Mouse (Mus musculus) urinary bladder, postnatal 14 days (tissue): ENCODE data around the gene 4930432K21Rik.

Experiments
- DNase-seq: peaks from one replicate; pipeline ENCODE4 v3.0.0; 2021; ENCODE audit warnings: low spot score

4930432K21Rik gene

DNA sequence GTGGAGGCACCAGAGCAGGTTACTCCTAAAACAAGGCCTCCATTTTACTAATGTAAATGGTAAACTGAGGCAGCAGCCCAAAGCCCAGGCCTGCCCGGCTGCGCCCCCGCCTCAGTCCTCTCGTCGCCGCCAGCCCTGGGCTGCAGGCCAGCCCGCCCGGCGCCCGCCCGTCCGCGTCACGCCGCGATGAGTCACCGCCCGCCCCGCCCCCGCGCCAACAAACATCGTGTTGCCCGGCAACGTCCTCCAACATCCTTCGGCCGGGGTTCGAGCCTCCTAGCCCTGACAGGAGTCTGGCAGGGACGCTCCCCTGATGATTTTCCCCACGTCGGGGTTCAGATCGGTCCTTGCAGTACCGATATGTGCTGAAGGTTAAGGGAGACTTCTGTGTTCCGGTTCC, 44.7 kb downstream of the 4930432K21Rik start:
- DNase-seq: peak; percentile 88

DNA sequence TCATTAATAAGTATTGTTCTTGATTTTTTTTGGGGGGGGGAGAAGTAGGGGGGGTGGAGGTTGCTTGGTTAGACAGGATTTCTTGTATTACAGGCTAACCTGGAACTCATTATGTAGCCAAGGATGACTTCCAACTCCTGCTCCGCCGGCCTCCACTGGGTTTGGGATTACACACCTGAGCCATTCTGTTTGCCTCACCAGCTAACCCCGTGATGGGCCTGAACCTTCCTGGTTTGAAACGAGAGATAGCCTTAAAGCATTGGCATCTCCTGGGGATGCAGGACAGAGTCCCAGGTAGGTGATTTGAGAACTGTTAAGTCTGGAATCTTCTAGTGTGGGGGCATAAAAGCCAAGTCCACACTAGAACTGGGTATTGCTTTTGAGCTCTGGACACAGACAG, 45.3 kb downstream of the 4930432K21Rik start:
- DNase-seq: no peak

DNA sequence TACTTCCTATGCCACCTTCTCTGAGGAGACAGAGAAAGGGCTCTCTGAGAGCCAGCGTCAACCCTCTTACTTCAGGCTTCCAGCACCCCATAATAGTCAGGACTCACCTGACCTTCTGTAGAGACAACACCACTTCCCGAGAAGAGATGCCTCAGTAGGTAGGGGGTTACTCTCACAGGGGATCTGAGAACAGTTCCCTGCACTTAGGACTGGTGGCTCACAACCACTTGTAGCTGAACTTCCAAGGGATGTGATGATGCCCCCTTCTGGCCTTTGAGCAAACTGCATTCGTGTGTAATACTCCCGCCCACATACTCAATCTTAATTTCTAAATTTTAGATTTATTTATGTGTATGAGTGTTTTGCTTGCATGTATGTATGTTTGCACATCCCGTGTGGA, 45.7 kb downstream of the 4930432K21Rik start:
- DNase-seq: no peak

DNA sequence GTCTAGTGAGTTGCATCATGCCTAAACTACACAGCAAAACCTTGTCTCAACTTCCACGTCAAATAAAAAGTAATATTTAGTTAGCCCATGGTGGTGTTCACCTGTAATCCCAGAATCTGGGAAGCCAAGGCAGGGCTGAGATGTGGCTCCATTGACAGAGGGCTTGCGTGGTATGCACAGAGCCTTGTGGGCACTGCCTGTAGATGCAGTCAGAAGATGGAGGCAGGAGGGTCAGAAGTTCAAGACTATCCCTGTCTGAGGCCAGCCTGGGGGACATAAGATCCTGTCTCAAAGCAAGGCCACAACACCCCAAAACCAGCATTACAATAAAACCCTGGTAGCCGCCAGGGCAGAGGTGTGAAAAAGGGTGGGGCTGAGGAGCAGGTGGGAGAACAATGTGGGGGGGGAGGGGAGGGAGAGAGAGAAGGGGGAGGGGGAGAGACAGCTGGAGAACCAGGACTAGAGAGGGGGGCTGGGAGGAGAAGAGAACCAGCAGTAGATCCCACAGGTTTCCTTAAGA, 46.5 kb downstream of the 4930432K21Rik start:
- no peak for DNase-seq

DNA sequence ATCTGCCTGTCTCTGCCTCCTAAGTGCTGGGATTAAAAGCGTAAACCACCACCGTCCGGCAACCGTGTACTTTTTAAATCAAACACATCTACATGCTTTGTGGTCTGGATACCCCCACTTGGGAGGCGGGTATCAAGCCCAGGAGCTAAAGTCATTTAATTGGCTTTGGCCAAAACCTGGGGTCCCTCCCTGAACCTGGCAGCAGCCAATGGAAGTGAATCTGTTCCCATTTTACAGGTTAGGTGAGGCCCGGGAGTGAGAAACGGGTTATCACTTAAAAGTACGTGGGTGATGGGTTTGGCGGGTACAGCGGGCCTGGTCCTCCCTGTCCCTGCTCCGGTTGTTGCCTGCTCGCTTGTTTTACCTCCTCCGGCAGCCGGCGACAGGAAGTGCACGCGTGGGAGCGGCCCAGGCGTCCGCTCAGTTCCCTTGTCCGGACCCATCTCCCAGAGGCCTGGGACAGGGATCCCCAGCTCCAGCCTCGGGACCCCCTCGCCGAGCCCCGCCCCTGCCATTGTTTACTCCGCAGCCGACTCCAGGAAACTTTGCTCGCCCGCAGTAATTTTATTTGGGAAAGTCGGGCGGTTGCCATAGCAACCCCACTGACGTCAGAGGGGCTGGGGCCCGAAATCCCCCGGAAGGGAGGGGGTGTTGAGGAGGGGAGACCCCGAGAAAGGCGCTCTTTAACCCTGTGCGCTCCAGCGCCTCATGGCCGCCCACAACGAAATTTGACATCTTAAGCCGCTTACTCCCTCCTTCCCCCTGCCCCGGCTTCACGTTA, 49.5 kb downstream of the 4930432K21Rik start:
- DNase-seq: peak; percentile 81

DNA sequence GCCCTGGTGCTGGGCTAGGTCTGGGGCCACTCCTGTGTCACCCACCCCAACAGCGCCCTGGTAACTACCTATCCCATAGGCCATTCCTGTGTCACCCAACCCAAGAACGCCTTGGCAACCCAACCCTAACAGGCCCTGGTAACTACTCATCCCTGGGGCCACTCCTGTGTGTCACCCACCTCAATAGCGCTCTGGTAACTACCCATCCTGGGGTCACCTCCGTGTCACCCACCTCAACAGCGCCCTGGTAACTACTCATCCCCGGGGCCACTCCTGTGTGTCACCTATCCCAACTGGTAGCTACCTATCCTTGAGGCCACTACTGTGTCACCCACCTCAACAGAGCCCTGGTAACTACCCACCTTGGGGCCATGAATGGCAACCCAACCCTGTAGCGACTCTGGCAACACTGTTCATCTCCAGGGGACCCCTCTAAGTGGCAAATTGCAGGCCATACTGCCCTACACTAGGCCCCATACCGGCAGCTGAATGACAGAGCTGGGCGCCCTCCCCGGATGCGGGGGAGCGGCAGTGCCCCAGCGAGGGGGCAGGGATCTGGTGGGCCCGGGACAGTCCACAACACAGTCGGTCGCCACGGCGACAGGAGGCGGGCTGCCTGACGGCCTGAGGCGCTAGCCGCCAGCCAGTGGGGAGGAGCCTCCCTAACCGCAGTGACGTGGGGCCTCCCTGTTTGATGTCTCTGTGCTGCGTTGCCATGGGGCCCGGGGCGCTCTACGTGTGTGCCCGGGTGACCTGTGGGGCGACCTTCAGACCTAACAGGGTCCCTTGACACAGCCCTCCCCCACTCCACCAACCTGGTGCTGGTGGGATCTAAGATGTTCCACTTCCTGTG, 50.3 kb downstream of the 4930432K21Rik start:
- peak; percentile 91 for DNase-seq

DNA sequence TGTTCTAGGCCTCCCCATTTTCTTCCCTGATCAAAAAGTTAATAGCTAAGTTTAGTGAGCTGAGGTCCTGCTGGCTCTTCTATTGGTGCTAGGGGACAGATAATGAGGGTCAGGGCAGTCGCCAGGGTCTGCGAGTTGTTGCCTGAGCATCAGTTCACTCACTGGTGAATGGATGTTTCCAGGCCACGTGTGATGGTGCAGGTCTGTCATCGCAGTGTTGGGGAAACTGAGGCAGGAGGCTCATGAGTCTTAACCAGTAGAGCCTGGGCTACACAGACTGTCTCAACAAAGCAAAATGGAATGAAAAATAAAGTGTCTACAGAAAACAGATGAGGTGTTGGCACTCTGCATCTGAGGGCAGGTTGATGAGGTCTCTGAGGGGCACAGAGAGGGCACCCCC, 51.0 kb downstream of the 4930432K21Rik start:
- no peak for DNase-seq

DNA sequence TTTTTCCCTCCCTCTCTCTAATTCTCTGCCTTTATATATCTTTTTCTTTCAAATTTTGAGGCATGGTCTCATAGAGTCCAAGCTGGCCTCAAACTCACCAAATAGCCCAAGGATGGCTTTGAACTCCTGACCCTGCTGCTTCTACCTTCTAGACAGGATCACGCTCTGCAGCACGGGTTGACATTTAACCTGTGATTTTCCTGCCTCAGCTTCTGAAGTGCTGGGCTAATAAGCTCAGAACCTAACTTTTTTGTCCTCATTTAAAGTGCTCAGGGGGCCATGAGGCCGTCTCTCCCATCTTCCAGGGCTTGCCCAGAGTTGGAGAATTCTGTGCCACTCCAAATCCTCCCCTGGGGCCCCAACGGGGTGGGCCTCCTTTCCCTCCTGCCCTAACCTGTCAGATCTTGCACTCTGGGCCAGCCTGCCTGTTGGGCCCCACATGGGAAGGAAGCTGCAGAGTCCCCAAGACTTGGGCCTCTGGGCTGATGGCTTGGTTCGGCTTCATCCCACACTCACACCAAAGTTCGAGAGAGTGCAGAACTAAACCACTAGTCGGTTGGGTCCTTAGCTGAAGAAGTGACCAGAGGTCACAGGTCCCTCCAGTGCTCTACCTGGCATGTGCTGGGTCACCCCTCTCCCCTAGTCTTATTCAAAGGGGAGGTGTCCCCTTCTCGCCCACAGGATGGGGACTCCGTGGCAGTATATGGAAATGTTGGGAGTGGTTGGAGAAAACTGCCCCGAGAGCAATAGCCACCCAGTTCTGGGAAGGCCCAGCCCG, 51.7 kb downstream of the 4930432K21Rik start:
- no peak for DNase-seq

DNA sequence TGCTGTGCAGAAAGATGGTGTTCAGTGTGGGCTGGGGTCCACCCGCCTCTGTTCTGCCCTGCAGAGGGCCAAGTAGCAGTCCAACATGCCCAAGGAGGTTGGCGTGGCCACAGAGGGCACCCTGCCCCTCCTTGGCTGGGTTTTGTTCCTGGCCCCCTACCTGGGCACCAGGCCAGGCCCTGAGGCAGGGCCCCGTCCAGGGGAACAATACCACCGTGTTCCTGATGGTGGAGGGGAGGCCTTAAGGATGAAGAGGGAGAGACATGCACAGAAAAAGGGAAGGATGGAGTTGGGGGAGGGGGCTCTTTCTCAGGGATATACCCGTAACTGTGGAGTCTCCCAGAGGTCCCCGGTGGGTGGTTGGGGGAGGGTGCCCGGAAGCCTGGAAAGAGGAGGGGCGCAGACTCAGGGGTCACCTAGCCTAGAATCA, 52.3 kb downstream of the 4930432K21Rik start:
- no peak for DNase-seq

DNA sequence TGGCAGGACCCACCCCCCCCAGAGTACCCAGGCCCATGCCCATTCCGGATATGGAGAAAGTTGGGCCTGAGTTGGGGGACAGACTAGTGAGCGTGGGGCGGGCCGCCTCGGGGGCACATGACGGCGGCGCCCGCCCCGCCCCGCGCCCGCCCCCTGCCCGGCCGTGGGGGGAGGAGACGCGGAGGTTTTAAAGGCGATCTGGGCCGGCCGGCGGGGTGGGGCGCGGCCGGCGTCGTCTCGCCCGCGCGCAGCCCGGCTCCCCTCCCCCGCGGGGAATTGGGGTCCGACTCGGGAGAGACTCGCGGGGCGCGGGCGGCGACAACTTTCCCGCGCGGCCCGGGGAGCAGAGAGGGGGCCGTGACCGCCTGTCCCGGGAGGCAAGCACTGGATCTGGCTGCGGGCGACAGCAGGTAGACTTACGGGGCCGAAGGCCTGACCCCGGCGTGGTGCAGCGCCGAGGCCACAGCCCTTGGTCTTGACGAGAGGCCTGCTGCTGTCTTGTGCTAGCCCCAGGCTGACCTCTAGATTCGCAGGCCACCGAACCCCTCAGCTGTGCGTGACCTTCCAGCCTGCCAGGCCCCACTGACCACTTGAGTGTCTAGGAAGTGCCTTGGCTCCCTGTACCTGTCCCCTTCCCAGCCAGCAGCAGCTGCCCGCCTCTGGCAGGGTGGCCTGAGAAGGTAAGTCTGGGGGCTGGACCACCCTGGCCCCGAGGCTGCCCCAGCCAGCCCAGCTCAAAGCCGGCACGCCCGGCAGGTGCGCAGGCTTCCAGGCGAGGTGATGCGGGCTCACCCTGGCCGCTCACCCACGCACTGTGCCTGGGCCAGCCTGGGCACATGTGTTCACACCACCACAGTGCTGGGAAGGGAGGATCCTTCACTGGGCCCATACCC, 53.1 kb downstream of the 4930432K21Rik start:
- peak; percentile 85 for DNase-seq

DNA sequence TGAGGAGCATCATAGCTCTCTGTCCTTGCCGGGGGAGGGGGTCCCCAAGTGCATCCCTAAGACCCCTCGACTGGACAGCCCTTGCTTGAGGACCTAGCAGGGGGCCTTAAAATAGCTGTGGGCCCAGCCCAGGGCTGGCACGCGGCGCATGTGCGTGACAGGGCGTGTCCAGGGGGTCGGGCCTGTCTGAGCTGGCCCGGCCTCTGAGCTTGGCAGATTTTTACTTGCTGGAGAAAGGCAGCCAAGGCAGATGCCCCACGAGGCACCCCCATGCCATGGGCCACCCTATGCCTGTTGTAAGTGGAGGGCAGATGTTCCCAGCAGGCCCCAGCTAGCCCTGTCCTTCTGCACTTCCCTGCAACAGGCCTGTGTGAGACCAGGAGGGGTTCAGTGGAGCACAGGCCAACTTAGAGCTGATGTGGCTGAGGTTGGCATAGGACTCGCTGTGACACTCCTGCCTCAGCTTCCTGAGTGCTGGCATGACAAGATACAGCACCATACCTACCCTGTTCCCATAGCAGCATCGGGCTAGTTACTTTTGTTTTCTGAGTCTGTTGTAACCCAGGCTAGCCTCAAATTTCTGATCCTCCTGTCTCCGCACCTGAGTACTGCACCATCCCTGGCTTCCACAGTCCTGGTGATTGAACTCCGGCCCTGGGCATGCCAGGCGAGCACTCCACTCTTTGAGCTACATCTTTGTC, 53.9 kb downstream of the 4930432K21Rik start:
- peak; percentile 85 for DNase-seq

DNA sequence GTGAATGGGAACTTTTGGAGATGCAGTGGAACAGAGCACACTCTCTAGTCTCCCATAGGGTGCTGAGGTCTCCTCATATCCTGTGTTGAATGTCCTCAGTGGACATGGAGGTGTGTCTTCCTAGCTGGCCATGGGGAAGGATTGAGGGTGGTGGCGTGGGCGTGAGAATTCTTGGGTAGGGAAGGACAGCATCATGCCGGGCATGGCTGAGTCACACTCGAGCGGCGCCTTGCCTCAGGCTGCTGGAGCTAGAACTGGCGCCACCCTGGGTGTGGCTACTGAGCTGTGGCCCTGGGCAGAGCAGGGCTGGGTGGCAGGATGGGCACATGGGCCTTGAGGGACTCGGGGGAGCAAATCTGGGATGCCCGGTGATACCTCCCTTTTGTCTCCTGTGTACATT, 54.6 kb downstream of the 4930432K21Rik start:
- peak; percentile 87 for DNase-seq

DNA sequence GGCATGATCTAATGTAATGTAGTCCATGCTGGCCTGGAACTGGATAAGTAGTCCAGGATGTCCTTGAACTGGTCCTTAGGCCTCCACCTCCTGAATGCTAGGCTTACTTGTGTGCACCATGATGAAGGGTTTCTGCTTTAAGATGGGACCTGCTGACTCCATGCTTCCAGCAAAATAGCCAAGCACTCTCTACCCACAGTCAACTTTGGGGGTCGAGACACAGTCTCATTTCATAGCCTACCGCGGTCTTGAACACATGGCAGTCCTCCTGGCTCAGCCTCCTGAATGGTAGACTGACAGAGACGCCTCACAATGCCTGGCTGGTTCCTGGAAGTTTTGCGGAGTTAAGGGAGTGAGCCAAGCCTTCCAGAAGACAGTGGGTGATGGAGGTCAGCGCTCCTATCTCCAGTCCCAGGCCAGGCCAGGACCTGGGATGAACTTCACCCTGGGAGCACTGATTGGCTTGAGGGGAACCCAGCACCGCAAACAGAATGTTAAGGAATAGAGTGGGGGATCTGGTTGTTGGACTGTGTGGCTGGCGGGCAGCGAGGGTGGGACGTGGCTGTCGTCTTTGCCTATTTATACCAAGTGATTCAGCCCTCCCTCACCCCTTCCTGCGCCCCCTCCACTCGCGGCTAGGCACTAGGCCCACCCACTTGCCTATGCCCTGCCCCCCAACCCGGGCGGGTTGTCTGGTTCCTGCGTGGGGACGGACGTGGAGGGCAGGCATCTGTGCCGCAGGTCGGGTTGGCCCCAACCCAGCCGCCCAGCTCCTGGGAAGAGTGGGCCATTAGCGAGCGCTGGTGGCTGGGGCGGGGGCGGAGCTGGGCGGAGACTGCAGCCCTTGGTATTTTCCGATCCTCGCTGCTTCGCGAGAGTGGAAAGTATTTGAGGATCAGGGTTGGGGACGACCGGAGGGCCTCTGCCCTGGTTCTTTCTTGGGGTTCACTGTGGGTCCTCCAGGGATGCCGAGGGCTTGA, 55.4 kb downstream of the 4930432K21Rik start:
- peak; percentile 82 for DNase-seq

DNA sequence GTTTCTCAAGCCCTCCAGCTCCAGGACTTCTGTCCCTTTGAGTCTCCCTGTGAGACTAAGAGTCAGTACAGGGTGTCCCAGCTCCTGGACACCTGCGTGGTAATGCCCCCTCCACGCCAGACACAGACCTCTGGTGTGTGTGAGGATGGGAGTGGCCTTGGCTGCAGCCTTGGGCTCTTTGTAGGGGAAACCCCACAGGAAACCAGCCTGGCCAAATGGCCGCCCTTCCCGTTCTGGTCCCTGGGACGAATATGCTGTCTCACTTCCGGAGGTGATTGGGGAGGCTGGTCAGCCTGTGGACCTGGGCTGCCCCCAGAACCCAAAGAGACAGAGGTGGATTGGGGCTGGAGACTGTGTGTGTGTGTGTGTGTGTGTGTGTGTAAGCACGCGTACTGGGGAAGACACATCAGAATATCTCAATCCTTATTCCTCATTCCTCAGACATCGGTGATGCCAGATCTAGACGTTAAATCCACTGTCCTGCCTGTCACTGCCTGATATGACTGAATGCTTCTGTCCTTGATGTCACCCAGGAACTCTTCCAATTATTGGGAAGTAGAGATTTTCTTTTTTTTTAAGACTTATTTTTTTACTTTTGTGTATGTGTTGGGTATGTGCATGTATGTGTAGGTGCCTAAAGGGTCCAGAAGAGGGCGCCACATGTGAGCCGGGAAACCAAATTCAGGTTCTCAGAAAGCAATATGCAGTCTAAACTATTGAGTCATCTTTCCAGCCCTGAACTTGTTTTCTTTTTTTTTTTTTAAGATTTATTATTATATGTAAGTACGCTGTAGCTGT, 56.3 kb downstream of the 4930432K21Rik start:
- peak; percentile 71 for DNase-seq

DNA sequence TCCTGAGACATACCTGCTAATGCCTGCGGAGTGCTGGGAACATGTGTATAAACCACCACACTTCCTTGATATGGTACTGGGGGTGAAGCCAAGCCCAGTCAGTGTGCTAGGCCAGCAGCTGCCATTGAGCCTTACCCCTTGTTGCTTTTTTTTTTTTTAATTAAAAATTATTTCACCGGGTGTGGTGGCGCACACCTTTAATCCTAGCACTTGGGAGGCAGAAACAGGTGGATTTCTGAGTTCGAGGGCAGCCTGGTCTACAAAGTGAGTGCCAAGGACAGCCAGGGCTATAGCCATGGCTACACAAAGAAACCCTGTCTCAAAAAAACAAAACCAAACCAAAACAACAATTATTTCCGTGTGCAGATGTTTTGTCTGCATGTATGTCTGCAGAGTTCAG, 57.2 kb downstream of the 4930432K21Rik start:
- no peak for DNase-seq

DNA sequence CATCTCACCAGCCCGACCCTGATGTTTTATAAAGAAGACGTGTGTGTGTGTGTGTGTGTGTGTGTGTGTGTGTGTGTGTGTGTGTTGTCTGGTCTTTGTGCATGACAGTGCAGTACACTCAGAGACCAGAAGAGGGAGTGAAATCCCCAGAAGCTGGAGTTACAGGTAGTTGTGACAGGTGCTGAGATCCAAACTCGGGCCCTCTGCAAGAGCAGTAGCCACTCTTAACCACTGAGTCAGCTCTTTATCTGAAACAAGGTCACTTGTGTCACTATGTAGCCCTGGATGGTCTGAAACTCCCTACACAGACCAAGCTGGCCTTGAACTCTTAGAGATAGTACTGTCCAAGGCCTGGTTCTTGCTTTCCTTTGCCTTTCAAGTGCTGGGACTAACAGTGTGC, 58.8 kb downstream of the 4930432K21Rik start:
- DNase-seq: no peak

DNA sequence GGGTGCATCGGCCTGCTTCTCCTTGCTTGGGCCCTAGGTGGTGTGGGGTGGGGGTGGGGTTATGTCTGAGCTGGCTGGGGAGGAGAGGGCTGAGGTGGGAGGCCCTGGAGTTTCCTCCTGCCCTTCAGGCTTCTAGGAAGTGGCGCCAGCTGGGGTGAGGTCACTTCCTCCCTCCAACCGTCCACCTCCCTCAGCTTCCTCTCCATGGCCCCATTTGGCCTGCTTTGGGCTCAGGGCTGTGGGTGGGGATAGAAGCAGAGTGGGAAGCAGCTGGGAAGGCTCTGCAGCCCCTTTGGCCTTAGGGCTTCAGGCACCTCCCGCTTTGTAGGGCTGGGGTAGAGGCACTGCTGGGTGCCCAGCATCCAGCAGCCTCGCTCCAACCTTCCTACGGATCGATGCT, 60.0 kb downstream of the 4930432K21Rik start:
- DNase-seq: peak; percentile 61
